Mouse (Mus musculus): Measurements from ENCODE around the gene Wdr83os. TPM values are rescaled to one million over a fixed set of nuclear protein-coding genes. Genes with fewer than 3 reads are reported as not detected.

Gene Wdr83os
- total and polyA plus RNA-seq, 3 experiments = 26.2 to 143 TPM; not detected in 1

DNA sequence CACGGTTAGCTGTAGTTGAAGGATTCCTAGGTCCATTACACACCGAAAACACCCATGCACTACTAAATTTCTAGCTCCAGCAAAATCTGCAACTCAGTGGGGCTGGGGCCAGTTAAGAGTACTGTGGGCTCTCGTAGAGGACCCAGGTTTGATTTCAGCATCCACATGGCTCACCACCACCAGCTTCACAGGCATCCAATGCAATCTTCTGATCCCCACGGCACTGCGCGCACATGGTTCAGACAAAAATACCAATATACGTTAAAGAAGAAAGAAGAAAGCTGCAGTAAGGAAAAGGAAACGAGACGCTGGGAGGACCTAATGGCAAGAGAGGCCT, 44.2 kb upstream of the Wdr83os start:
- Histone ChIP-seq H3K79me2 (ENCODE audit: control insufficient read depth, insufficient read depth, low read length, poor library complexity) (peaks cover 49% of the 10 kb centered on the region), H3K4me3 (ENCODE audit: control insufficient read depth in 1 of 2, insufficient read depth in 1 of 2, low read depth in 2 of 2, low read length in 2 of 2) (peak overlapping the region; percentile 65 to 88), H3K36me3 (ENCODE audit: control insufficient read depth in 1 of 2, insufficient read depth in 2 of 2, low read length in 2 of 2) (peaks cover 9 to 30% of the 10 kb centered on the region in 2 experiments), H3K9ac (ENCODE audit: control insufficient read depth, low read depth, low read length, poor library complexity, severe bottlenecking) (peak overlapping the region; percentile 96), H3K27ac (ENCODE audit: control insufficient read depth, low read depth, low read length) (peak overlapping the region; percentile 97), H3K27me3 (ENCODE audit: control insufficient read depth in 1 of 2, insufficient read depth in 2 of 2, low read length in 2 of 2) (no peaks in the 10 kb centered on the region), H3K4me1 (ENCODE audit: control insufficient read depth in 1 of 2, insufficient read depth in 2 of 2, low read length in 2 of 2) (peaks cover 3 to 15% of the 10 kb centered on the region in 2 experiments), H3K9me3 (replicated peaks; ENCODE audit: insufficient read depth, low read length) (no peaks in the 10 kb centered on the region)
- TF ChIP-seq POLR2AphosphoS2 (IDR thresholded peaks at IDR 0.05; ENCODE audit: low read length) (peak; percentile 87; the same call in 1 of the 2 replicates), CHD2 (IDR thresholded peaks at IDR 0.05; ENCODE audit: low read length) (no peak), POLR2A (IDR thresholded peaks at IDR 0.05; ENCODE audit: control insufficient read depth in 1 of 2, insufficient read depth in 1 of 2, low read depth in 1 of 2, low read length in 2 of 2, poor library complexity in 1 of 2) (peak; percentile 27 to 84; a peak in 3 of 4 replicates), MAZ (IDR thresholded peaks at IDR 0.05; ENCODE audit: low read depth, low read length) (no peak), TBP (IDR thresholded peaks at IDR 0.05; ENCODE audit: low read depth, low read length) (peak; percentile 97), NELFE (IDR thresholded peaks at IDR 0.05; ENCODE audit: low read depth, low read length) (peak; percentile 53), ZNF384 (IDR thresholded peaks at IDR 0.05; ENCODE audit: low read depth, low read length) (no peak)
- no peak for DNase-seq (ENCODE audit: low read depth, low spot score)

DNA sequence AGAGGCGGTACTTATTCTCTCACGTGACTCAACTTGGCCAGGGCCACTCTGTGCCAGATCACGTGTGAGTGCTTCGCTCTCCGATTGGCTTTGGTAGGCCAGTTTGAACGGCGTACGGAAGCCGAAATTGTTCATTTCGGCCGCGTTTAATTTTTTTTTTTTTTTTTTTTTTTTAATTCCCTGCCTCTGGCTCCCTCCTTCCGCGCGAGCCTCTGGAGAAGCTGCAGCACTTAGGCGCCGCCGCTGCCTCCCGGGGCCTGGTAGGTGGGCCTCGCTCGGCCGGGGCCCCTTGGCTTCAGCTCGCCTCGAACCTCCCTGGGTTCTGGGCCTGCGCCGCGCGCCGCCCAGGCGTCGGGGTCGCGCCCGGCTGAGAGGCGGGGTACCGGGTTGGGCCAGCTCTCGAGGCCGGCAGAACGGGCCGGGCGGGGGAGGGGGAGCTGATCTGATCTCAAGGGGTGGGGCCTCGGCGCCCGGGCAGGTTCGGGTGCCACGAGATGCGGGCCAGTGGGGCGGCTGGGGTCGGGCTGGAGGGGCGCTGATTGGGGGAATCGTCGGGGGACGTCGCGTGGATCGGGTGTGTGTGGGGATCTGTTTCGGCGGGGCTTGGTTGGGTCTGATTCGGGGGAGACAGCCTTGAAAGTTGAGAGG, 43.7 kb upstream of the Wdr83os start, which contains the start of gene Tnpo2:
TSS of gene Tnpo2 (plus strand) at position 198 of the 648 bp plus-strand sequence.
- Histone ChIP-seq H3K79me2 (ENCODE audit: control insufficient read depth, insufficient read depth, low read length, poor library complexity) (peaks cover 52% of the 10 kb centered on the region), H3K4me3 (ENCODE audit: control insufficient read depth in 1 of 2, insufficient read depth in 1 of 2, low read depth in 2 of 2, low read length in 2 of 2) (peak within 1 kb of the TSS; percentile 86 to 88), H3K4me1 (ENCODE audit: control insufficient read depth in 1 of 2, insufficient read depth in 2 of 2, low read length in 2 of 2) (peaks cover 3 to 15% of the 10 kb centered on the region in 2 experiments), H3K9me3 (replicated peaks; ENCODE audit: insufficient read depth, low read length) (no peaks in the 10 kb centered on the region), H3K27ac (ENCODE audit: control insufficient read depth, low read depth, low read length) (peak within 1 kb of the TSS; percentile 98), H3K9ac (ENCODE audit: control insufficient read depth, low read depth, low read length, poor library complexity, severe bottlenecking) (peak within 1 kb of the TSS; percentile 99), H3K27me3 (ENCODE audit: control insufficient read depth in 1 of 2, insufficient read depth in 2 of 2, low read length in 2 of 2) (no peaks in the 10 kb centered on the region), H3K36me3 (ENCODE audit: control insufficient read depth in 1 of 2, insufficient read depth in 2 of 2, low read length in 2 of 2) (peaks cover 13 to 35% of the 10 kb centered on the region in 2 experiments)
- peak; percentile 99 for DNase-seq (ENCODE audit: low read depth, low spot score)
- TF ChIP-seq MAX (IDR thresholded peaks at IDR 0.05; ENCODE audit: low read length) (peak; percentile 97), MAFK (IDR thresholded peaks at IDR 0.05; ENCODE audit: borderline replicate concordance, low read depth, low read length) (no peak; the same call in 1 of the 2 replicates), NRF1 (IDR thresholded peaks at IDR 0.05; ENCODE audit: insufficient read depth, low read depth, low read length, poor library complexity, severe bottlenecking) (peak; percentile 54; the same call in 1 of the 2 replicates), ELF1 (IDR thresholded peaks at IDR 0.05; ENCODE audit: low read depth, low read length) (no peak), GATA1 (IDR thresholded peaks at IDR 0.05; ENCODE audit: low read depth, low read length) (no peak), TCF12 (IDR thresholded peaks at IDR 0.05; ENCODE audit: low read depth, low read length) (no peak; the same call in none of the 2 replicates), MXI1 (IDR thresholded peaks at IDR 0.05; ENCODE audit: low read depth, low read length) (peak; percentile 79), ZKSCAN1 (IDR thresholded peaks at IDR 0.05; ENCODE audit: low read depth, low read length) (no peak; the same call in 1 of the 2 replicates), USF2 (IDR thresholded peaks at IDR 0.05; ENCODE audit: borderline replicate concordance in 1 of 2, insufficient read depth in 1 of 2, low read depth in 1 of 2, low read length in 2 of 2) (peak; percentile 94 to 98), BHLHE40 (IDR thresholded peaks at IDR 0.05; ENCODE audit: borderline replicate concordance, low read depth, low read length) (peak; percentile 94), RCOR1 (IDR thresholded peaks at IDR 0.05; ENCODE audit: low read depth, low read length) (no peak), TAL1 (IDR thresholded peaks at IDR 0.05; ENCODE audit: low read length) (no peak), HCFC1 (IDR thresholded peaks at IDR 0.05; ENCODE audit: low read depth, low read length) (peak; percentile 92), JUND (IDR thresholded peaks at IDR 0.05; ENCODE audit: low read depth, low read length) (no peak), TBP (IDR thresholded peaks at IDR 0.05; ENCODE audit: low read depth, low read length) (no peak), ZMIZ1 (IDR thresholded peaks at IDR 0.05; ENCODE audit: low read depth, low read length) (no peak), UBTF (IDR thresholded peaks at IDR 0.05; ENCODE audit: borderline replicate concordance, insufficient read depth, low read depth, low read length) (peak; percentile 66; the same call in 1 of the 2 replicates), SMC3 (IDR thresholded peaks at IDR 0.05; ENCODE audit: low read depth, low read length) (no peak), ETS1 (IDR thresholded peaks at IDR 0.05; ENCODE audit: low read depth, low read length) (peak; percentile 29; the same call in 1 of the 2 replicates), POLR2AphosphoS5 (IDR thresholded peaks at IDR 0.05; ENCODE audit: borderline replicate concordance, low read depth, low read length) (0 out of 2 replicates have a peak, but pooled peaks have one; percentile 62), KAT2A (conservative IDR thresholded peaks at IDR 0.05; ENCODE audit: low read depth, low read length) (peak; percentile 78), POLR2A (IDR thresholded peaks at IDR 0.05; ENCODE audit: control insufficient read depth in 1 of 2, insufficient read depth in 1 of 2, low read depth in 1 of 2, low read length in 2 of 2, poor library complexity in 1 of 2) (peak; percentile 63 to 90), CHD2 (IDR thresholded peaks at IDR 0.05; ENCODE audit: low read length) (no peak; the same call in none of the 2 replicates), MAZ (IDR thresholded peaks at IDR 0.05; ENCODE audit: low read depth, low read length) (no peak), ZC3H11A (IDR thresholded peaks at IDR 0.05; ENCODE audit: low read depth, low read length) (no peak), USF1 (IDR thresholded peaks at IDR 0.05; ENCODE audit: low read depth, low read length) (peak; percentile 98)

Data from MEL (cell line).